Mouse (Mus musculus) forebrain, embryonic 14.5 days (tissue): ENCODE data around the gene Gbx2. TPM values are rescaled to one million over a fixed set of nuclear protein-coding genes. Genes with fewer than 3 reads are reported as not detected.

Source experiments
- ATAC-seq: fragments of 200-750 bp; cut with Nextera tagmentation; 2 replicates; pipeline ENCODE4 v1.8.0; 2017; ENCODE audit warnings: mild to moderate bottlenecking, moderate library complexity
- DNase-seq: peaks from one replicate; pipeline ENCODE4 v3.0.0-alpha.2; 2015; ENCODE audit warnings: low spot score
- H3K27ac ChIP-seq: fragments of 300-500 bp; sonication (generic); 2 replicates; pipeline ENCODE4 v1.5.1; 2014; ENCODE audit warnings: low read depth, mild to moderate bottlenecking, control low read depth, low read length, moderate library complexity
- H3K27me3 ChIP-seq: fragments of 300-500 bp; sonication (generic); replicated peaks from 2 replicates; pipeline ENCODE4 v1.6.1; 2014; ENCODE audit warnings: low read length, control low read depth, mixed read lengths; ENCODE audit not compliant: control insufficient read depth, insufficient read depth
- H3K36me3 ChIP-seq: fragments of 300-500 bp; sonication (generic); 2 replicates; pipeline ENCODE4 v1.6.1; 2014; ENCODE audit warnings: low read length, control low read depth; ENCODE audit not compliant: control insufficient read depth, insufficient read depth
- H3K4me1 ChIP-seq: fragments of 300-500 bp; sonication (generic); 2 replicates; pipeline ENCODE4 v1.6.1; 2014; ENCODE audit warnings: antibody characterized with exemption, low read length, control low read depth; ENCODE audit not compliant: control insufficient read depth, insufficient read depth
- H3K4me2 ChIP-seq: fragments of 300-500 bp; sonication (generic); 2 replicates; pipeline ENCODE4 v1.6.1; 2014; ENCODE audit warnings: mild to moderate bottlenecking, control low read depth, low read length
- H3K4me3 ChIP-seq: fragments of 300-500 bp; sonication (generic); 2 replicates; pipeline ENCODE4 v1.5.1; 2014; ENCODE audit warnings: low read depth, low read length, control low read depth
- H3K9ac ChIP-seq: fragments of 300-500 bp; sonication (generic); 2 replicates; pipeline ENCODE4 v1.6.1; 2014; ENCODE audit warnings: mild to moderate bottlenecking, low read length, control low read depth, moderate library complexity
- H3K9me3 ChIP-seq: fragments of 300-500 bp; sonication (generic); replicated peaks from 2 replicates; pipeline ENCODE4 v1.6.1; 2016; ENCODE audit warnings: low read length, control low read depth, mixed read lengths; ENCODE audit not compliant: control insufficient read depth
- WGBS: fragments of 180-500 bp; shearing (Covaris S2); extraction: QIAGEN DNeasy Blood & Tissue Kit; methylation state at CpG from one replicate; pipeline ENCODE4 v1.1.7; 2014; 5-methylcytosine and 5-hydroxymethylcytosine counted together
- polyA plus RNA-seq: library from polyadenylated mRNA; unstranded; fragments of >200 nt; fragmentation: Nextera tagmentation; extraction: Ambion mirVana; gene quantifications from 2 replicates; pipeline ENCODE4 v1.2.1, GENCODE M21; 2014

Gbx2 gene
- polyA plus RNA-seq, 1 experiment from 2014 or later, result 20.7 TPM

DNA sequence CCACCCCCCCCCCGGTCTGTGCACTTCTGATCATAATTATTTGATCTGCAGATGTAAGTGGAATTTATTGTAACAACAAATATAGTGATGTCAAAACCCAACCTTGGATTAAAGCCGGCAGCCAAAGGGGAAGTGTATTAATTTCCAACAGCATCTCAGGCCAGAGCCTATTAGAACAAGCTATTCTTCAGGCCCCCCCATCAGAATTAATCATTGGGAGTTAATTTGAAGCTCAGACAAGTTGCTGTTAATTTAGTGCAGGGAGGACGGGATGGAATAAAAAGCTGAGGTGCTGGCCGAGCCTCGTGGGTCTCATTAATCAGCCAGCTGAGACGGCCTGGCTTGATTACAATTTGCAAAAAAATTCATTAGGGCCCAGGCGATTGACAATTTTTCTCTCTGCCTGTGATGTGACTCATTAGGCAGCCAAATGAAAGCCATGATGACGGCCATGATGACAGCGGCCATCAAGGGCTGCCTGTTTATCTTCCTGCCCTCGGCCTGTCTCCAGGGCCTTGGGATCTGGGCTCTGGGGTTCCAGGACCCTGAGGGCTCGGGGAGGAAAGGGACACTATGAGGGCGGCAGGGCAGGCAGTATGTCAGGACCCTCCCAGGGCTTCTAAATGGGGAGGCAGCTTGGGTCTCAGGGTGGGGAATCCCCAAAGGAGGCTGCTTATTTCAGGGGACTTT, 5.3 kb downstream of the Gbx2 start:
- Histone ChIP-seq H3K27me3 (peaks cover 98% of the 10 kb centered on the region), H3K4me1 (peaks cover 9% of the 10 kb centered on the region), H3K9me3 (no peaks in the 10 kb centered on the region), H3K9ac (no peak overlapping the region), H3K36me3 (no peaks in the 10 kb centered on the region), H3K4me2 (peak overlapping the region; percentile 28), H3K27ac (no peak overlapping the region), H3K4me3 (peak overlapping the region; percentile 5; the same call in 1 of the 2 replicates)
- 4% methylated on average over 12 of the region's 12 CpGs for WGBS
- peak; percentile 71 for DNase-seq
- ATAC-seq, result no peak; the same call in 1 of the 2 replicates

- H3K4me2 ChIP-seq, result no peak overlapping the region
Observed at GRCm38 (mm10) chr1:89923642-89924020, 7.3 kb downstream of the Gbx2 start.

DNA sequence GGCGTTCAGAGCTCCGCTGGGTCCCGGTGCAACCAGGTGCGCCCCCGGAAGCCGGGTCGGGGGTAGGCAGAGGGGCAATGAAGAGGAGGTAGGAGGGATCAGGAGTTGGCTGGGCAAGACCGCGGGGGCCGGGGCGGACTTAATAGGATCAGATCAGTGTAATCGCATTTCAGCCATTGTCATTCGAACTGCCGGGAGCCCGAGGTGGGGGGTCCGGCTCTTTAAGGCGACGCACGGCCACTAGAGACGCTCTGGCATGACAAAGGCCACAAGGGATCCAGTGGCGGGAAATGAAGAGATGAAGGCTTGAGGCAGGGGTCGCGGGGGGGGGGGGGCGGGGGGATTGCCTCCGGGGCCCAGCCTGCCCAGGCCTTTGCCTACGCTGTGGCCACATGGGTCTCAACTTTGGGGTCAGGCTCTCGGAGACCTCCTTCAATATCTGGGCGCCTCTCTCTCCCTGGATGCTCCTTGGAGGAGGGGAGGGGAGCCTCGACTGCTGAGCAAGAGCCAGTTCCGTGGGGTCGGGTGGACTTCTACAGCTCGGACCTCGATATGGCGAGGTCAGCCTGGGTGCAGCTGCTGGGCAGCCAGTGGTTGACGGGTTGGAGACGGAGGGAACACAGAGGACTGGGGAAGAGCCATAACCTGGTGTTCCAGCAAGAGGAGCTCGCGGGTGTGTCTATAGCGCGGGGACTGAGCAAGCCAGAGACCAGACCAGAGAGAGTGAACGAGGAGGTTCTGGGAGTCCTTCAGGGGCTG, 7.9 kb downstream of the Gbx2 start:
- no peaks in the 10 kb centered on the region for H3K36me3 ChIP-seq
- peaks cover 99% of the 10 kb centered on the region for H3K27me3 ChIP-seq
- no peak overlapping the region for H3K27ac ChIP-seq
- H3K9ac ChIP-seq, result no peak overlapping the region
- no peaks in the 10 kb centered on the region for H3K9me3 ChIP-seq
- DNase-seq (no peak), ATAC-seq (no peak)
- peaks cover 4% of the 10 kb centered on the region; the same call in 1 of the 2 replicates for H3K4me1 ChIP-seq
- WGBS, result under 1% methylated on average over 39 of the region's 41 CpGs
- H3K4me2 ChIP-seq, result 0 out of 2 replicates have a peak overlapping the region, but pooled peaks have one; percentile 23
- no peak overlapping the region for H3K4me3 ChIP-seq

More at GRCm38 (mm10) chr1:89923642-89924020, 7.3 kb downstream of the Gbx2 start:
- Histone ChIP-seq H3K4me3 (no peak overlapping the region), H3K27ac (no peak overlapping the region), H3K36me3 (no peaks in the 10 kb centered on the region), H3K4me1 (peaks cover 4% of the 10 kb centered on the region; the same call in 1 of the 2 replicates), H3K27me3 (peaks cover 99% of the 10 kb centered on the region), H3K9me3 (no peaks in the 10 kb centered on the region), H3K9ac (no peak overlapping the region)
- 3% methylated on average over 14 of the region's 14 CpGs for WGBS
- ATAC-seq (no peak), DNase-seq (no peak)

DNA sequence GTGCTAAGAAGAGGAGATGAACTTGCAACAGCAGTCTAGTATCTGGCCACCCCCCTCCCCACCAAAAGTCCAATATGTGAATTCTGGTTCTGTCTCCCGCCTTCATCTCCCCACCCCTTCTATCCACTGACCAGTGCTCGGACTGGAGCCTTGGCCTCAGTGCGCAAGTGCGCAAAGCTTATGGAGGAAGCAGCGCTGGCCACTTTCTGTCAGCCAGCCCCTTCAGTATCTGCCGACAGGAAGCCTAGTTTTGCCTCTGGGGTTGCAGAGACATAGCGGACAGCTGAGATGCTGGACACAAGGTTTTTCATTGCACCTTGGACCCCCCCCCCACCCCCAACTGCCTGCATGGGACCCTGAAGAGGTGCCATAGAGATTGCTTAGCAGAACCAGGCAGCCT, 8.7 kb downstream of the Gbx2 start:
- H3K4me1 ChIP-seq, result peaks cover 4% of the 10 kb centered on the region; the same call in 1 of the 2 replicates
- no peak for ATAC-seq
- 2% methylated on average over 7 of the region's 7 CpGs for WGBS
- H3K36me3 ChIP-seq, result no peaks in the 10 kb centered on the region
- no peaks in the 10 kb centered on the region for H3K9me3 ChIP-seq
- no peak overlapping the region for H3K4me3 ChIP-seq
- peaks cover 99% of the 10 kb centered on the region for H3K27me3 ChIP-seq
- DNase-seq, result no peak
- H3K27ac ChIP-seq, result no peak overlapping the region
- H3K4me2 ChIP-seq, result no peak overlapping the region
- no peak overlapping the region for H3K9ac ChIP-seq

GRCm38 (mm10) chr1:89921806-89922205, 9.2 kb downstream of the Gbx2 start:
- Histone ChIP-seq H3K27ac (no peak overlapping the region), H3K4me1 (peaks cover 4% of the 10 kb centered on the region; the same call in 1 of the 2 replicates), H3K36me3 (no peaks in the 10 kb centered on the region), H3K9me3 (no peaks in the 10 kb centered on the region), H3K4me2 (no peak overlapping the region), H3K9ac (no peak overlapping the region), H3K27me3 (peaks cover 99% of the 10 kb centered on the region), H3K4me3 (no peak overlapping the region)
- WGBS, result 3% methylated on average over 10 of the region's 10 CpGs
- DNase-seq (no peak), ATAC-seq (no peak)

DNA sequence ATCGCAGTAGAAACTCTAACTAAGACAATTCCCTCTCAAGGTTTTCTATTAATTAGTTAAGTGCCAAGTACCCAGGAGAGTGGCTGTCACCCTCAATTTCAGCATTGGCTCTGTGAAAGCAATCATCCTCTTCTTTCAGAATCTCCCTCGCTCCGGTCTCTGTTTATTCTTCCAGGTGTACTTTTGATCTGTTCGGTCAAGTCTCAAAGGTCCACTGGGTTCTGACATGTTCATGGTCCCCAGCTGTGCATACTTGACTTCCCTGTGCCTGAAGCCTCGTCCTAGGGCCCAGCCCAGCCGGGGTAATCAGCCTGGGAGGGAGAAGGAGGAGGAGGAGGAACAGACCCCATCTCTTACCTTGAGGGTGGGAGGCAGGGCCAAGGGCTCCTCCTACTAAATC, 11.8 kb downstream of the Gbx2 start:
- H3K9ac ChIP-seq, result no peak overlapping the region
- H3K4me2 ChIP-seq, result no peak overlapping the region
- no peaks in the 10 kb centered on the region for H3K9me3 ChIP-seq
- peaks cover 77% of the 10 kb centered on the region for H3K27me3 ChIP-seq
- DNase-seq (no peak), ATAC-seq (no peak)
- H3K36me3 ChIP-seq, result no peaks in the 10 kb centered on the region
- H3K4me3 ChIP-seq, result no peak overlapping the region
- H3K4me1 ChIP-seq, result no peaks in the 10 kb centered on the region; the same call in 1 of the 2 replicates
- H3K27ac ChIP-seq, result no peak overlapping the region
- 85% methylated on average over 6 of the region's 6 CpGs for WGBS

GRCm38 (mm10) chr1:89918111-89918510, 12.9 kb downstream of the Gbx2 start:
- DNase-seq, result no peak
- Histone ChIP-seq H3K36me3 (no peaks in the 10 kb centered on the region), H3K4me2 (no peak overlapping the region), H3K4me3 (no peak overlapping the region), H3K9me3 (no peaks in the 10 kb centered on the region), H3K9ac (no peak overlapping the region), H3K27me3 (peaks cover 68% of the 10 kb centered on the region), H3K27ac (no peak overlapping the region), H3K4me1 (no peaks in the 10 kb centered on the region)
- WGBS, result 10% methylated on average over 18 of the region's 18 CpGs
- ATAC-seq, result no peak

GRCm38 (mm10) chr1:89913611-89914010, 17.4 kb downstream of the Gbx2 start:
- Histone ChIP-seq H3K9ac (no peak overlapping the region), H3K9me3 (no peaks in the 10 kb centered on the region), H3K27me3 (peaks cover 41% of the 10 kb centered on the region), H3K4me2 (no peak overlapping the region), H3K4me1 (no peaks in the 10 kb centered on the region), H3K36me3 (no peaks in the 10 kb centered on the region), H3K27ac (no peak overlapping the region), H3K4me3 (no peak overlapping the region)
- WGBS, result 76% methylated on average over 4 of the region's 4 CpGs
- ATAC-seq (no peak), DNase-seq (no peak)

- H3K9ac ChIP-seq, result no peak overlapping the region
- WGBS, result 39% methylated on average over 5 of the region's 5 CpGs
- DNase-seq (no peak), ATAC-seq (no peak)
- no peak overlapping the region for H3K4me2 ChIP-seq
- no peak overlapping the region for H3K4me3 ChIP-seq
- H3K9me3 ChIP-seq, result no peaks in the 10 kb centered on the region
- H3K27me3 ChIP-seq, result peaks cover 29% of the 10 kb centered on the region
- no peak overlapping the region for H3K27ac ChIP-seq
- H3K36me3 ChIP-seq, result no peaks in the 10 kb centered on the region
- H3K4me1 ChIP-seq, result no peaks in the 10 kb centered on the region
Observed at GRCm38 (mm10) chr1:89912392-89912791, 18.6 kb downstream of the Gbx2 start.
